Mouse (Mus musculus) liver, embryonic 14.5 days (tissue): ENCODE results near the gene C8g. TPM values are rescaled to one million over a fixed set of nuclear protein-coding genes. Genes with fewer than 3 reads are reported as not detected.
A peak's percentile ranks its signal among the peaks of the same experiment; 100 is the strongest.

Experiments used
- ATAC-seq: fragments of 200-750 bp; cut with Nextera tagmentation; 2 replicates; pipeline ENCODE4 v1.8.0; 2017; ENCODE audit warnings: moderate number of reproducible peaks, mild to moderate bottlenecking, moderate library complexity; ENCODE audit not compliant: insufficient read depth
- DNase-seq, 3 experiments: peaks; one replicate each; pipeline ENCODE4 v3.0.0-alpha.2; 2012 to 2013; ENCODE audit warnings: low read depth in 3 of 3, low spot score in 3 of 3
- H3K27ac ChIP-seq: fragments of 300-500 bp; sonication (generic); 2 replicates; pipeline ENCODE4 v1.5.1; 2014; ENCODE audit warnings: moderate library complexity, mild to moderate bottlenecking, control low read depth, inconsistent platforms
- H3K27me3 ChIP-seq: fragments of 300-500 bp; sonication (generic); 2 replicates; pipeline ENCODE4 v1.6.1; 2014; ENCODE audit warnings: mild to moderate bottlenecking, low read length, moderate library complexity; ENCODE audit not compliant: control insufficient read depth, insufficient read depth
- H3K36me3 ChIP-seq: fragments of 300-500 bp; sonication (generic); replicated peaks from 2 replicates; pipeline ENCODE4 v1.6.1; 2014; ENCODE audit warnings: low read depth; ENCODE audit not compliant: control insufficient read depth, insufficient read depth
- H3K4me1 ChIP-seq, 2 experiments: fragments of 200-500 bp in 1 of 2; fragments of 300-500 bp in 1 of 2; sonication (generic) in 1 of 2; replicated peaks; 2 replicates each; pipeline ENCODE4 v1.6.1; 2012 to 2014; ENCODE audit warnings: antibody characterized with exemption in 1 of 2, inconsistent platforms in 1 of 2, low read length in 1 of 2; ENCODE audit not compliant: control insufficient read depth in 2 of 2, insufficient read depth in 2 of 2
- H3K4me2 ChIP-seq: fragments of 300-500 bp; sonication (generic); 2 replicates; pipeline ENCODE4 v1.6.1; 2014; ENCODE audit warnings: low read depth, mild to moderate bottlenecking, control low read depth, moderate library complexity
- H3K4me3 ChIP-seq, 2 experiments: fragments of 200-500 bp in 1 of 2; fragments of 300-500 bp in 1 of 2; sonication (generic) in 1 of 2; 2 replicates each; pipeline ENCODE4 v1.5.1; 2012 to 2014; ENCODE audit warnings: low read depth in 2 of 2, low read length in 2 of 2, mild to moderate bottlenecking in 2 of 2, control low read depth in 1 of 2, inconsistent platforms in 1 of 2, moderate library complexity in 1 of 2; ENCODE audit not compliant: insufficient read depth in 1 of 2
- H3K9ac ChIP-seq: fragments of 300-500 bp; sonication (generic); replicated peaks from 2 replicates; pipeline ENCODE4 v1.6.1; 2014; ENCODE audit warnings: mild to moderate bottlenecking, control low read depth, moderate library complexity
- H3K9me3 ChIP-seq: fragments of 300-500 bp; sonication (generic); 2 replicates; pipeline ENCODE4 v1.6.1; 2016; ENCODE audit warnings: low read length, mixed read lengths; ENCODE audit not compliant: control insufficient read depth
- CTCF ChIP-seq: IDR thresholded peaks from 2 replicates; pipeline ENCODE4 v1.5.1; 2016; ENCODE audit warnings: antibody characterized with exemption, low read depth, control low read depth
- EP300 ChIP-seq: IDR thresholded peaks from 2 replicates; pipeline ENCODE4 v1.6.1; 2016; ENCODE audit warnings: antibody characterized with exemption, low read depth
- WGBS: fragments of 180-500 bp; shearing (Covaris S2); extraction: QIAGEN DNeasy Blood & Tissue Kit; methylation state at CpG from one replicate; pipeline ENCODE4 v1.1.7; 2014; ENCODE audit not compliant: insufficient replicate concordance; 5-methylcytosine and 5-hydroxymethylcytosine counted together
- polyA plus RNA-seq, 2 experiments: library from polyadenylated mRNA; depleted of rRNA in 1 of 2; stranded (reverse) in 1 of 2; unstranded in 1 of 2; fragments of >200 nt; fragmentation: Nextera tagmentation in 1 of 2; extraction: Ambion mirVana in 1 of 2; gene quantifications; 2 replicates each; pipeline versions ENCODE4 v1.2.1 to v1.2.3; 2012 to 2014

Gene C8g
- polyA plus RNA-seq, 2 experiments = 26.7 to 57.9 TPM

GRCm38 (mm10) chr2:25465816-25466635 is 35.5 kb downstream of the C8g start:
- H3K27ac ChIP-seq = no peak overlapping the region
- DNase-seq = no peak
- TF ChIP-seq CTCF (no peak), EP300 (no peak)

GRCm38 (mm10) chr2:25465256-25465655 is 36.3 kb downstream of the C8g start:
- Histone ChIP-seq H3K9me3 (no peaks in the 10 kb centered on the region), H3K9ac (no peak overlapping the region), H3K36me3 (no peaks in the 10 kb centered on the region), H3K4me3 (no peak overlapping the region), H3K27me3 (no peaks in the 10 kb centered on the region), H3K4me1 (peaks cover 0 to 7% of the 10 kb centered on the region in 2 experiments; a peak in 3 of 4 replicates), H3K4me2 (no peak overlapping the region), H3K27ac (no peak overlapping the region)
- TF ChIP-seq EP300 (no peak), CTCF (no peak)
- WGBS = 40% methylated on average over 2 of the region's 2 CpGs
- ATAC-seq (no peak), DNase-seq (no peak)

More at GRCm38 (mm10) chr2:25465816-25466635, 35.5 kb downstream of the C8g start:
- H3K36me3 ChIP-seq = no peaks in the 10 kb centered on the region
- H3K9me3 ChIP-seq = no peaks in the 10 kb centered on the region
- no peak overlapping the region for H3K4me2 ChIP-seq
- peaks cover 0 to 6% of the 10 kb centered on the region in 2 experiments; a peak in 2 of 4 replicates for H3K4me1 ChIP-seq
- no peak overlapping the region for H3K9ac ChIP-seq
- no peaks in the 10 kb centered on the region for H3K27me3 ChIP-seq
- no peak for ATAC-seq
- WGBS = 16% methylated on average over 10 of the region's 10 CpGs
- H3K4me3 ChIP-seq = no peak overlapping the region

- H3K27ac ChIP-seq = no peak overlapping the region
- no peaks in the 10 kb centered on the region for H3K36me3 ChIP-seq
- ATAC-seq (no peak), DNase-seq (no peak)
- no peaks in the 10 kb centered on the region for H3K27me3 ChIP-seq
- H3K4me3 ChIP-seq = no peak overlapping the region
- H3K4me1 ChIP-seq = peaks cover 4 to 11% of the 10 kb centered on the region in 2 experiments
- H3K9ac ChIP-seq = no peak overlapping the region
- H3K9me3 ChIP-seq = no peaks in the 10 kb centered on the region
- 68% methylated on average over 3 of the region's 3 CpGs for WGBS
- TF ChIP-seq EP300 (no peak), CTCF (no peak)
- no peak overlapping the region for H3K4me2 ChIP-seq
Measured at GRCm38 (mm10) chr2:25463630-25464029, 37.9 kb downstream of the C8g start.

- TF ChIP-seq CTCF = no peak
- TF ChIP-seq EP300 = no peak
- no peaks in the 10 kb centered on the region for H3K9me3 ChIP-seq
- H3K4me2 ChIP-seq = peak overlapping the region; percentile 90
- 11% methylated on average over 3 of the region's 3 CpGs for WGBS
- H3K27ac ChIP-seq = no peak overlapping the region; the same call in 1 of the 2 replicates
- DNase-seq (no peak), ATAC-seq (no peak)
- no peaks in the 10 kb centered on the region for H3K36me3 ChIP-seq
- H3K27me3 ChIP-seq = no peaks in the 10 kb centered on the region
- peak overlapping the region in 1 of 2 experiments; percentile 83; a peak in 1 of 4 replicates for H3K4me3 ChIP-seq
- peaks cover 4 to 11% of the 10 kb centered on the region in 2 experiments for H3K4me1 ChIP-seq
- no peak overlapping the region for H3K9ac ChIP-seq
Measured at GRCm38 (mm10) chr2:25461407-25461806, 40.1 kb downstream of the C8g start.

GRCm38 (mm10) chr2:25460551-25461309 is 40.8 kb downstream of the C8g start, which contains the start of gene Paxx:
TSS of gene Paxx (minus strand) at chr2:25461094.
- H3K9ac ChIP-seq = peak within 1 kb of the TSS; percentile 77
- peaks cover 4 to 11% of the 10 kb centered on the region in 2 experiments for H3K4me1 ChIP-seq
- no peaks in the 10 kb centered on the region for H3K36me3 ChIP-seq
- no peaks in the 10 kb centered on the region for H3K9me3 ChIP-seq
- no peak for TF ChIP-seq CTCF
- H3K4me3 ChIP-seq = peak within 1 kb of the TSS; percentile 71 to 83
- ATAC-seq (peak; percentile 84), DNase-seq (peak; percentile 91 to 95 (median 93))
- H3K27me3 ChIP-seq = no peaks in the 10 kb centered on the region
- peak within 1 kb of the TSS; percentile 90 for H3K4me2 ChIP-seq
- peak within 1 kb of the TSS; percentile 81 for H3K27ac ChIP-seq
- under 1% methylated on average over 48 of the region's 48 CpGs for WGBS
